Mouse (Mus musculus): ENCODE measurements around the gene Dus1l. TPM values are rescaled to one million over a fixed set of nuclear protein-coding genes. Genes with fewer than 3 reads are reported as not detected.

The Dus1l gene
- polyA plus RNA-seq, 1 experiment from 2014 or later: 51.6 TPM

DNA sequence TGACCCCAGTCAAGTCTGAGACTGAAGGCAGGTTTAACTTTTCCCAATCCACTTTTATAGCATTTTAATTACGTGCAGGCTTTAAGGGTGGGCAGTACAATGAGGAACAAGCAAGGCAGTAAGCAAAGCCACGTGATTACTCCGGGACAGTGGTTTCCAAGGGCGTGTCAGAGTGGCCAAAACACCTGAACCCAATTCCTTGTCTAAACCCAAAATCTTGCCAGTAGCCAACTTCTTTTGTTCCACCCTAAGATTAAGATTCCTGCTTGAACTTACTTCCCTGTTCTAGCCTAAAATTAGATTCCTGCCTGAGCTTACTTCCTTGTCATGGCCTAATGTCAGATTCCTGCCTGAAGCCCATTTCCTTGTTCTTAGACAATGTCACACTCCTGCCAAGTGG is 48.2 kb downstream of the Dus1l start:
- no peak overlapping the region for H3K27ac ChIP-seq (ENCODE audit: low read length)
- no peak for ATAC-seq (ENCODE audit: low read depth)
- H3K9ac ChIP-seq (ENCODE audit: low read depth, low read length): no peak overlapping the region
- H3K36me3 ChIP-seq (ENCODE audit: control insufficient read depth, insufficient read depth): no peaks in the 10 kb centered on the region
- H3K9me3 ChIP-seq (replicated peaks; ENCODE audit: control insufficient read depth, low read length): no peaks in the 10 kb centered on the region
- H3K4me1 ChIP-seq (ENCODE audit: control insufficient read depth, low read depth, low read length): no peaks in the 10 kb centered on the region
- H3K27me3 ChIP-seq (ENCODE audit: control insufficient read depth, insufficient read depth, low read depth, low read length): no peaks in the 10 kb centered on the region
- H3K4me2 ChIP-seq (ENCODE audit: low read depth, low read length): no peak overlapping the region
- H3K4me3 ChIP-seq (ENCODE audit: low read depth, low read length): no peak overlapping the region
- 46% methylated on average over 4 of the region's 4 CpGs for WGBS (ENCODE audit: insufficient replicate concordance)

DNA sequence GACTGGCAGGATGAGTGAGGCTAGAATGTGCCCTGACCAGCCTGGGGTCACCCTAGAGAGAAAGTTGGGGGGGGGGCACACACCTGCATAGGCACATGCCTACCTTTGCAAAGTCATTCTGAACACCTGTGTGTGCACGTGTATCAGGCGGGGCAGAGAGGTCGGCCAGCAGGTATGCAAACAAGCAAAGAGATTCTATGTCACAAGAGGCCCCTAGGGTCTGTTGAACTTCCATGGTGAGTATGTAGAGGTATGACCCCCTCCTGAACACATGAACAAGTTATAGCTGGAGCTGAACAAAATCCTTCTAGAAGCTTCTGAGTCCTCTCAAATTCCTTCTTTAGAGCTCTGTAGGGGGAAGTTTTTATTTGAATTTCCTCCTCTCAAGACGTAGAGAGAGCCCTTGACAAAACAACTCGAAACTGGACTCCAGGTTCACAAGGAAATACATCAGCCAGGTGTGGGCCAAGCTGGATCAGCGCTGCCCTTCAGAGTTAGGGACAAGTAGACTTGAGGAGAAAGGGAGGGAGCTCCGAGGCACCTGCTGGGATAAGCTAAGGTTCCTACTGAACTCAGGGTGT is 52.0 kb downstream of the Dus1l start:
- no peak overlapping the region for H3K27ac ChIP-seq (ENCODE audit: low read length)
- no peak overlapping the region for H3K9ac ChIP-seq (ENCODE audit: low read depth, low read length)
- 57% methylated on average over 7 of the region's 7 CpGs for WGBS (ENCODE audit: insufficient replicate concordance)
- H3K36me3 ChIP-seq (ENCODE audit: control insufficient read depth, insufficient read depth): no peaks in the 10 kb centered on the region
- H3K4me3 ChIP-seq (ENCODE audit: low read depth, low read length): no peak overlapping the region
- H3K4me2 ChIP-seq (ENCODE audit: low read depth, low read length): no peak overlapping the region
- no peaks in the 10 kb centered on the region for H3K4me1 ChIP-seq (ENCODE audit: control insufficient read depth, low read depth, low read length)
- no peaks in the 10 kb centered on the region for H3K9me3 ChIP-seq (replicated peaks; ENCODE audit: control insufficient read depth, low read length)
- H3K27me3 ChIP-seq (ENCODE audit: control insufficient read depth, insufficient read depth, low read depth, low read length): no peaks in the 10 kb centered on the region
- no peak for ATAC-seq (ENCODE audit: low read depth)

DNA sequence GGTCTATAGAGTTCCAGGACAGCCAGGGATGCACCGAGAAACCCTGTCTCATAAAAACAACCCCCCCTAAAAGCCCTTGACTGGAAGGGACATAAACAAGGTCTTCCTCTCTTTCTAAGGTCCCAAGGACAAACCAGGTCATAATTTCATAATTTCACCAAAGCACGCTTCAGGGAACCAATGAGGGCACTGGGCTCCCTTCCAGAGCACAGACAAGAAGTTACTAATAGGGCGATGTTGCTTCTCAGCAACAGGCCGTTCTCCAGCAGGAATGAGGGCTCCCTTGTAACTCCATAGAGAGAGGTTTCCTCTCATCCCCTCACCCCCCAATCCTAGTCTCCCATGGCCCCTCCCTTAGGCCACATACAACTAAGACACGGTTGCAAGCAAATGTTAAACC is 55.2 kb downstream of the Dus1l start:
- Histone ChIP-seq H3K4me2 (ENCODE audit: low read depth, low read length) (no peak overlapping the region), H3K27me3 (ENCODE audit: control insufficient read depth, insufficient read depth, low read depth, low read length) (no peaks in the 10 kb centered on the region), H3K4me1 (ENCODE audit: control insufficient read depth, low read depth, low read length) (no peaks in the 10 kb centered on the region), H3K27ac (ENCODE audit: low read length) (no peak overlapping the region), H3K9me3 (replicated peaks; ENCODE audit: control insufficient read depth, low read length) (no peaks in the 10 kb centered on the region), H3K9ac (ENCODE audit: low read depth, low read length) (no peak overlapping the region), H3K36me3 (ENCODE audit: control insufficient read depth, insufficient read depth) (no peaks in the 10 kb centered on the region), H3K4me3 (ENCODE audit: low read depth, low read length) (no peak overlapping the region)
- no peak for ATAC-seq (ENCODE audit: low read depth)
- 75% methylated on average over 5 of the region's 5 CpGs for WGBS (ENCODE audit: insufficient replicate concordance)

Other genes starting within 250 kb of the Dus1l start
- gene Mcrip1, start 246.7 kb downstream of the Dus1l start, polyA plus RNA-seq (2015; fragmentation: Nextera tagmentation; extraction: Ambion mirVana): 38.5 and 39.1 TPM in 2 replicates
- 0.20 and 1.2 TPM in 2 replicates for gene Ppp1r27, start 245.3 kb downstream of the Dus1l start, polyA plus RNA-seq (2015; fragmentation: Nextera tagmentation; extraction: Ambion mirVana)
- 793 and 897 TPM in 2 replicates for gene P4hb, start 223.2 kb downstream of the Dus1l start, polyA plus RNA-seq (2015; fragmentation: Nextera tagmentation; extraction: Ambion mirVana)
- gene Arhgdia, start 214.8 kb downstream of the Dus1l start, polyA plus RNA-seq (2015; fragmentation: Nextera tagmentation; extraction: Ambion mirVana): 201 and 205 TPM in 2 replicates
- 52.4 and 87.2 TPM in 2 replicates for gene Alyref, start 198.0 kb downstream of the Dus1l start, polyA plus RNA-seq (2015; fragmentation: Nextera tagmentation; extraction: Ambion mirVana)
- gene Anapc11, start 198.0 kb downstream of the Dus1l start, polyA plus RNA-seq (2015; fragmentation: Nextera tagmentation; extraction: Ambion mirVana): 66.8 and 67.8 TPM in 2 replicates
- gene Npb, start 187.9 kb downstream of the Dus1l start, polyA plus RNA-seq (2015; fragmentation: Nextera tagmentation; extraction: Ambion mirVana): 16.2 and 16.4 TPM in 2 replicates
- 158 and 184 TPM in 2 replicates for gene Pcyt2, start 178.5 kb downstream of the Dus1l start, polyA plus RNA-seq (2015; fragmentation: Nextera tagmentation; extraction: Ambion mirVana)
- gene Sirt7, start 171.2 kb downstream of the Dus1l start, polyA plus RNA-seq (2015; fragmentation: Nextera tagmentation; extraction: Ambion mirVana): 27.3 and 28.0 TPM in 2 replicates
- 29.4 and 30.9 TPM in 2 replicates for gene Mafg, start 162.8 kb downstream of the Dus1l start, polyA plus RNA-seq (2015; fragmentation: Nextera tagmentation; extraction: Ambion mirVana)
- gene Pycr1, start 152.6 kb downstream of the Dus1l start, polyA plus RNA-seq (2015; fragmentation: Nextera tagmentation; extraction: Ambion mirVana): 4.8 and 5.1 TPM in 2 replicates
- gene Myadml2, start 148.2 kb downstream of the Dus1l start, polyA plus RNA-seq (2015; fragmentation: Nextera tagmentation; extraction: Ambion mirVana): 0.58 and 0.61 TPM in 2 replicates
- gene Notum, start 135.2 kb downstream of the Dus1l start, polyA plus RNA-seq (2015; fragmentation: Nextera tagmentation; extraction: Ambion mirVana): 0.15 and 0.20 TPM in 2 replicates
- gene Aspscr1, start 123.4 kb downstream of the Dus1l start, polyA plus RNA-seq (2015; fragmentation: Nextera tagmentation; extraction: Ambion mirVana): 44.6 and 44.7 TPM in 2 replicates
- gene Cenpx, start 82.7 kb downstream of the Dus1l start, polyA plus RNA-seq (2015; fragmentation: Nextera tagmentation; extraction: Ambion mirVana): 78.1 and 87.1 TPM in 2 replicates
- gene Lrrc45, start 82.5 kb downstream of the Dus1l start, polyA plus RNA-seq (2015; fragmentation: Nextera tagmentation; extraction: Ambion mirVana): 9.0 and 9.7 TPM in 2 replicates
- gene Rac3, start 74.9 kb downstream of the Dus1l start, polyA plus RNA-seq (2015; fragmentation: Nextera tagmentation; extraction: Ambion mirVana): 0.77 and 0.80 TPM in 2 replicates
- 23.4 and 27.9 TPM in 2 replicates for gene Dcxr, start 69.1 kb downstream of the Dus1l start, polyA plus RNA-seq (2015; fragmentation: Nextera tagmentation; extraction: Ambion mirVana)
- gene Cbr2, start 64.3 kb downstream of the Dus1l start, polyA plus RNA-seq (2015; fragmentation: Nextera tagmentation; extraction: Ambion mirVana): 0.31 TPM in 1 of 2 replicates, not detected in the other
- gene Hmga1b, start 33.6 kb downstream of the Dus1l start, polyA plus RNA-seq (2015; fragmentation: Nextera tagmentation; extraction: Ambion mirVana): 1.5 and 1.6 TPM in 2 replicates
- gene Rfng, start 12.2 kb downstream of the Dus1l start, polyA plus RNA-seq (2015; fragmentation: Nextera tagmentation; extraction: Ambion mirVana): 8.6 and 11.5 TPM in 2 replicates
- gene Gps1, start 12.1 kb downstream of the Dus1l start, polyA plus RNA-seq (2015; fragmentation: Nextera tagmentation; extraction: Ambion mirVana): 61.6 and 64.7 TPM in 2 replicates
- 20.3 and 24.2 TPM in 2 replicates for gene Fasn, start 28.1 kb upstream of the Dus1l start, polyA plus RNA-seq (2015; fragmentation: Nextera tagmentation; extraction: Ambion mirVana)
- 1.6 and 1.7 TPM in 2 replicates for gene Ccdc57, start 136.5 kb upstream of the Dus1l start, polyA plus RNA-seq (2015; fragmentation: Nextera tagmentation; extraction: Ambion mirVana)
- gene Slc16a3, start 152.1 kb upstream of the Dus1l start, polyA plus RNA-seq (2015; fragmentation: Nextera tagmentation; extraction: Ambion mirVana): 80.5 and 82.1 TPM in 2 replicates
- 33.4 and 36.8 TPM in 2 replicates for gene Csnk1d, start 194.9 kb upstream of the Dus1l start, polyA plus RNA-seq (2015; fragmentation: Nextera tagmentation; extraction: Ambion mirVana)
- gene Cd7, start 243.0 kb upstream of the Dus1l start, polyA plus RNA-seq (2015; fragmentation: Nextera tagmentation; extraction: Ambion mirVana): 1.3 and 1.6 TPM in 2 replicates